Mouse (Mus musculus): ENCODE data around the gene Vmn2r23. TPM values are rescaled to one million over a fixed set of nuclear protein-coding genes. Genes with fewer than 3 reads are reported as not detected.

Vmn2r23 gene
- not detected in 2 replicates for total RNA-seq (2023)

DNA sequence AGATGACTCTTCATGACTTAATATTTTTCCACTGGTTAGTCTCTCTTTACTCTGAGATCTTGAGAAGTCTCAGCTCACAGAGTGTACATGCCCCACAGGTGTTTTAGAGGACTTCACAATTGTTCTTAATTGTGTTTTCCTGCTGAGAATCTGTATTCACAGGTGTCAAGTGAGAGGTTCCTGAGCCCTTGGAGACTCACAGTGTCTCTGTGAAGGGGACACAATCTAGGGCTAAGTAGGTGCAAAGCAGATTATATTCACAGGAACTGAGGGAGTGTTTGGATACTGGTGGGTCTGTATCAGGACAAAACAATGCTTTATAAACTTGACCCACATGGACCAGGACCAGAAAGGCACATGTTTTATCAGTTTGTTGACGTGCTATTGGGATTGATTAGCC is at the start of gene Vmn2r23:
TSS of gene Vmn2r23 (plus strand) at position 301 of the 400 bp plus-strand sequence.

DNA sequence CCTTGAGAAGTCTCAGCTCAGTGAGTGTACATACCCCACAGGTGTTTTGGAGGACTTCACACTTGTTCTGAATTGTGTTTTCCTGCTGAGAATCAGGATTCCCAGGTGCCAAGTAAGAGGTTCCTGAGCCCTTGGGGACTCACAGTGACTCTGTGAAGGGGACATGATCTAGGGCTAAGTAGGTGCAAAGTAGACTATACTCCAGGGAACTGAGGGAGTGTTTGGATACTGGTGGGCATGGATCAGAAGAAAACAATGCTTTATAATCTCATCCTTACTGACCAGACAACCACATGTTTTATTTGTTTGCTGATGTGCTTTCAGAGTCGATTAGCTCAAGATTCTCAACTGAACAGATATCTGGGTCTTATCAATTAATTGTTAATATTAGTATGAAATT is 76.1 kb downstream of the Vmn2r23 start, which contains the start of gene Vmn2r24:
TSS of gene Vmn2r24 (plus strand) at position 301 of the 400 bp plus-strand sequence.

Other genes starting within 250 kb of the Vmn2r23 start
- not detected in 2 replicates for gene Vmn2r21, start 169.3 kb upstream of the Vmn2r23 start, total RNA-seq (2023)
- not detected in 2 replicates for gene Vmn2r22, start 51.9 kb upstream of the Vmn2r23 start, total RNA-seq (2023)
- gene Vmn2r24, start 76.2 kb downstream of the Vmn2r23 start, total RNA-seq (2023) = not detected in 2 replicates
- gene Vmn2r25, start 150.8 kb downstream of the Vmn2r23 start, total RNA-seq (2023) = not detected in 2 replicates